Mouse (Mus musculus) cerebellum, adult 2 months (tissue): ENCODE data around the gene Olfr1028.

ENCODE experiments used
- CTCF ChIP-seq: fragments of 200-500 bp; IDR thresholded peaks from 2 replicates; pipeline ENCODE4 v1.5.1; 2011; ENCODE audit warnings: low read depth, mild to moderate bottlenecking, control low read depth, low read length, moderate library complexity, borderline replicate concordance; ENCODE audit not compliant: insufficient read depth
- POLR2A ChIP-seq: fragments of 200-500 bp; IDR thresholded peaks from 2 replicates; pipeline ENCODE4 v1.6.1; 2011; ENCODE audit warnings: low read length, control low read depth, borderline replicate concordance; ENCODE audit not compliant: insufficient read depth

- TF ChIP-seq CTCF, result no peak
- TF ChIP-seq POLR2A, result no peak
These were observed 35.3 kb upstream of the Olfr1028 start, which contains the start of gene Olfr1025-ps1 for GRCm38 (mm10) chr2:85914893-85915292.
